Mouse (Mus musculus) limb, embryonic 14.5 days (tissue): ENCODE results near the gene Zbtb38. TPM values are rescaled to one million over a fixed set of nuclear protein-coding genes. Genes with fewer than 3 reads are reported as not detected.
A peak's percentile ranks its signal among the peaks of the same experiment; 100 is the strongest.

Experiments
- ATAC-seq: fragments of 200-750 bp; cut with Nextera tagmentation; 2 replicates; pipeline ENCODE4 v1.8.0; 2017; ENCODE audit warnings: low read depth, moderate number of reproducible peaks, moderate TSS enrichment; ENCODE audit not compliant: low FRiP score
- DNase-seq: peaks from one replicate; pipeline ENCODE4 v3.0.0-alpha.2; 2015; ENCODE audit warnings: low spot score
- H3K27ac ChIP-seq: fragments of 300-500 bp; sonication (generic); replicated peaks from 2 replicates; pipeline ENCODE4 v1.5.1; 2014; ENCODE audit warnings: low read depth, mild to moderate bottlenecking, low read length, moderate library complexity, mixed read lengths
- H3K27me3 ChIP-seq: fragments of 300-500 bp; sonication (generic); 2 replicates; pipeline ENCODE4 v1.6.1; 2014; ENCODE audit warnings: low read length, mixed read lengths; ENCODE audit not compliant: control insufficient read depth, insufficient read depth
- H3K36me3 ChIP-seq: fragments of 300-500 bp; sonication (generic); 2 replicates; pipeline ENCODE4 v1.6.1; 2014; ENCODE audit warnings: mild to moderate bottlenecking, low read length, moderate library complexity, mixed read lengths; ENCODE audit not compliant: control insufficient read depth, insufficient read depth
- H3K4me1 ChIP-seq: fragments of 300-500 bp; sonication (generic); 2 replicates; pipeline ENCODE4 v1.6.1; 2014; ENCODE audit warnings: antibody characterized with exemption, low read length, mixed read lengths; ENCODE audit not compliant: control insufficient read depth, insufficient read depth
- H3K4me2 ChIP-seq: fragments of 300-500 bp; sonication (generic); replicated peaks from 2 replicates; pipeline ENCODE4 v1.6.1; 2014; ENCODE audit warnings: low read depth, mild to moderate bottlenecking, low read length, moderate library complexity; ENCODE audit not compliant: severe bottlenecking
- H3K4me3 ChIP-seq: fragments of 300-500 bp; sonication (generic); replicated peaks from 2 replicates; pipeline ENCODE4 v1.5.1; 2014; ENCODE audit warnings: low read length
- H3K9ac ChIP-seq: fragments of 300-500 bp; sonication (generic); 2 replicates; pipeline ENCODE4 v1.6.1; 2014; ENCODE audit warnings: mild to moderate bottlenecking, low read depth, low read length, moderate library complexity; ENCODE audit not compliant: severe bottlenecking
- H3K9me3 ChIP-seq: fragments of 300-500 bp; sonication (generic); 2 replicates; pipeline ENCODE4 v1.6.1; 2016; ENCODE audit warnings: low read length; ENCODE audit not compliant: control insufficient read depth
- POLR2A ChIP-seq: fragments of 200-500 bp; IDR thresholded peaks from 2 replicates; pipeline ENCODE4 v1.8.0; 2012; ENCODE audit warnings: inconsistent platforms, mild to moderate bottlenecking, moderate library complexity, borderline replicate concordance; ENCODE audit not compliant: insufficient read depth, insufficient read length; ENCODE audit errors: extremely low read depth
- WGBS: fragments of 180-500 bp; shearing (Covaris S2); extraction: QIAGEN DNeasy Blood & Tissue Kit; methylation state at CpG from one replicate; pipeline ENCODE4 v1.1.7; 2014; 5-methylcytosine and 5-hydroxymethylcytosine counted together
- polyA plus RNA-seq, 2 experiments: library from polyadenylated mRNA; depleted of rRNA in 1 of 2; stranded (reverse) in 1 of 2; unstranded in 1 of 2; fragments of >200 nt; fragmentation: Nextera tagmentation in 1 of 2; extraction: Ambion mirVana in 1 of 2; gene quantifications; 2 replicates each; pipeline versions ENCODE4 v1.2.1 to v1.2.3; 2012 to 2014

Zbtb38 gene
- polyA plus RNA-seq, 2 experiments, result 2.8 to 14.9 TPM

DNA sequence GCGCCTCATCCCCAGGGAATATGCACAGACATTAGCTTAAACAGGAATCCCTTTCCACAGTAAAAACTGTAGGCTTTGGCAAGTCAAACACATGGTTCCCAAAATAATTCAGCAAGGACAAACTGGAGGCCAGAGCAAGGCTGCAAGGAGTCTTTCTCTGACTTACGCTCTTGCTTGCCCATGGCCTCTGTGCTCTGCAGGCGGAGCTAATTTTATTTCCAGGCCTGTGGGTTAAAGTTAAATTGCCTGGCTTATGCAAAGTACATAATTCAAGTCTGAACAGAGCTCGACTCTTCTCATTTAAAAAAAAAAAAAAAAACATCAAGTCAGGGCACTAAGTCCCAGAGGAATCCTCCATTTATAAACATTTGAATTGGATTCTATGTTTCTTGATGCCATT is 16.7 kb downstream of the Zbtb38 start:
- Histone ChIP-seq H3K9ac (no peak overlapping the region), H3K4me3 (no peak overlapping the region), H3K36me3 (no peaks in the 10 kb centered on the region), H3K9me3 (no peaks in the 10 kb centered on the region), H3K4me1 (peaks cover 10% of the 10 kb centered on the region), H3K4me2 (no peak overlapping the region), H3K27me3 (no peaks in the 10 kb centered on the region), H3K27ac (no peak overlapping the region; the same call in 1 of the 2 replicates)
- WGBS, result 42% methylated on average over 4 of the region's 4 CpGs
- DNase-seq (no peak), ATAC-seq (no peak)
- TF ChIP-seq POLR2A, result no peak

- no peak for TF ChIP-seq POLR2A
- ATAC-seq, result no peak
- 94% methylated on average over 4 of the region's 4 CpGs for WGBS
- Histone ChIP-seq H3K4me1 (peaks cover 7% of the 10 kb centered on the region), H3K27me3 (no peaks in the 10 kb centered on the region), H3K9ac (no peak overlapping the region), H3K4me3 (no peak overlapping the region), H3K4me2 (no peak overlapping the region), H3K9me3 (no peaks in the 10 kb centered on the region), H3K36me3 (no peaks in the 10 kb centered on the region), H3K27ac (no peak overlapping the region)
- no peak for DNase-seq
These were observed 19.3 kb downstream of the Zbtb38 start for GRCm38 (mm10) chr9:96733425-96733717.

GRCm38 (mm10) chr9:96732644-96733424 is 19.8 kb downstream of the Zbtb38 start:
- Histone ChIP-seq H3K27ac (no peak overlapping the region), H3K9me3 (no peaks in the 10 kb centered on the region), H3K27me3 (no peaks in the 10 kb centered on the region), H3K4me1 (peaks cover 12% of the 10 kb centered on the region), H3K4me3 (no peak overlapping the region), H3K4me2 (no peak overlapping the region), H3K9ac (no peak overlapping the region), H3K36me3 (no peaks in the 10 kb centered on the region)
- no peak for TF ChIP-seq POLR2A
- 77% methylated on average over 17 of the region's 17 CpGs for WGBS
- ATAC-seq (no peak), DNase-seq (no peak)

DNA sequence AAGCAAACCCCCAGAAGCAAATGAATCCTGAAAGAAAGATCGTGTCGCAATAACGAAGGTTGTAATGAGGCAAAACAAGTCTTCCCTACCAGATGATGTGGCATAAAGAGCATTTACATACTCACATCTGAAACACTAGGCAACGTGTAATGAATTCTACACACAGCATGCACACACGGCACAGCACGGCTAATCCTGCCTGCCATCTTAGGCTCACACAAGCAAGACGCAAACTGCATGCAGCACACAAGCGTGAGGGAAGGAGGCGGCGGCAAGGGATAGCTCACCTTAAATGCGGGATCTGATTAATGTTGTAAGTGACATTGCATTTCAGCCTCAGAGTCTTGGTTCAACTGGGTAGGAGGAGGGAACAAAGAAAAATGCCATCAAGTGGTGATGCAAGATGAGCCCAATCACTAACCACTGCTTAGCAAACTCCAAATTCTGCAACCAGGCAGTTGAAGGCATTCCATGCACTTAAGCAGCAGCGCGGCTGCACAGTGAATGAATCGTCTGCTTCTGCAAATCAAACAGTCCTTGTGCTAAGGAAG is 20.6 kb downstream of the Zbtb38 start:
- no peaks in the 10 kb centered on the region for H3K36me3 ChIP-seq
- no peaks in the 10 kb centered on the region for H3K27me3 ChIP-seq
- H3K4me3 ChIP-seq, result no peak overlapping the region
- peak overlapping the region; percentile 10; the same call in 1 of the 2 replicates for H3K4me2 ChIP-seq
- no peak overlapping the region for H3K27ac ChIP-seq
- 50% methylated on average over 14 of the region's 14 CpGs for WGBS
- no peak for DNase-seq
- no peaks in the 10 kb centered on the region for H3K9me3 ChIP-seq
- no peak for ATAC-seq
- peaks cover 19% of the 10 kb centered on the region for H3K4me1 ChIP-seq
- no peak overlapping the region for H3K9ac ChIP-seq
- no peak for TF ChIP-seq POLR2A

DNA sequence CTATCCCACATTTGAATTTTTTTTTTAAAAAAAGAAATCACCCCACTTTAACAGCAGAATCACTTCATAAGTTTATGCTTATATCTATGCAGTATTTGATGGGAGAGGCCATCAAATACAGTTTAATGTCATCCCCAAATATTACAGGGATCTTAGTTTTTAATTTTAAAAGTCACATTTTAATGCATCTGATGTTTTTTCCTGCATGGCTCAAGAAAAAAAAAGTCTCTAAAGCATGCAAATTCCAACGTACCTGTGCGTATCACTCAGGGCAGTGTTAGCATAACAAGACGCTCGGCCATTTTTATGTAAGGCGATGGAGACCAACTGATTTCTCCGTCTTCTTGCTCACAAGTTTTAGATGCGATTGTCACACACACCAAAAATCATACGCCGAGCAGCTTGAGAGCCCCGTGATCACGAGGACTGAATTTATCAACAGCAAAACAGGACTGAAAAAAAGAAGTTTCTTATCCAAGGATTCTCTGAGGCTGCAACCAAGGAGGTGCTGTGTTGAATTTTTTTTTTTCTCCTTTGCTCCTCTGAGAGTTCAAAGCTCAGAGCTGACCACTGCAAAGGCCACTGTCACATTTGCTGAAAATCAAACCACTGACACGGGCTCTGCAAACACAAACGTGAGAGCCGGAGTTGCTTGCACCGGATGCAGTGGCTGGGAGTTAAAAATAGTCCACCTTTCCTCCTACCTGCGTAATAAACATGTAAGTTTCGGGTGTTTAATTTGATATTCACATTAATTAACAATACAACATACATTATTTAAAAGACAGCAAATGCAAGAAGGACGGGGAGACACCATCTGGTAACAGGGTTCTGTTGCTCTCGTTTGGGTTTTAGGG is 21.4 kb downstream of the Zbtb38 start:
- Histone ChIP-seq H3K4me3 (no peak overlapping the region), H3K27me3 (no peaks in the 10 kb centered on the region), H3K36me3 (no peaks in the 10 kb centered on the region), H3K9me3 (no peaks in the 10 kb centered on the region), H3K9ac (no peak overlapping the region), H3K27ac (no peak overlapping the region), H3K4me2 (no peak overlapping the region), H3K4me1 (peaks cover 26% of the 10 kb centered on the region)
- TF ChIP-seq POLR2A, result no peak
- 74% methylated on average over 19 of the region's 19 CpGs for WGBS
- DNase-seq (no peak), ATAC-seq (no peak)
